Mouse (Mus musculus) liver, adult 2 months (tissue): ENCODE data around the gene Naa25.

ENCODE experiments used
- CTCF ChIP-seq: fragments of 200-500 bp; IDR thresholded peaks from 2 replicates; pipeline ENCODE4 v1.5.1; 2011; ENCODE audit warnings: low read depth, low read length, control low read depth
- POLR2A ChIP-seq: fragments of 200-500 bp; IDR thresholded peaks from 2 replicates; pipeline ENCODE4 v1.6.1; 2011; ENCODE audit warnings: low read length, control low read depth; ENCODE audit not compliant: insufficient read depth; ENCODE audit errors: extremely low read depth

DNA sequence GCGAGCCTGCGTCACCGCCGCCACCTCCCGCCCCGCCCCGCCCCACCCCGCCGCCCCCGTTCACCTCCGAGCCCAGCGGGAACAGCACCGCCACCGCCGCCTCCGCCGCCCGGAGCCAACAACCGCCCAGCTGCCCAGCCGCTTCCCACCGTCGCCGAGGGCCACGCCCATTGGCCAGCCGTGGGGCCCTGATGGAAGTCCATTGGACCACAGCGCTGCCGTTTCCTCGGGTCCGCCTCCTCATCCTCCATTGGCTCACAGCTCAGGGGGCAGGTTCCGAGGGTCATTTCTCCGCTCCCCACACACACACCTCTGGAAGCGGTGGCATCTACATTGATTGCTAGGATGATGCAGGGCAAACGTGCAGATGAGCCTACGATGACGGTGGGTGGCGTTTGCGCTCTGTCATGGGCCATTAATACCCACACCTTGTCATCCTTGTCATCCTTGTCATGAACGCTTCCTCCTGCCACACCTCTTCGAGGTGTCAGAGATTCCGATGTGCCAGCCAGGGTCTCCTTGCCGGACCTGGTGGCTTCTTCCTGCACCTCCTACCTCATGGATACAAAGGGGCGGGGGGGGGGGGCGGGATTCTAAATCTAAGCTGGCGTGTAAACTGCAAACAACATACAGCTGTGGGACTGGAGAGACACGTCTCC lies 12.1 kb upstream of the Naa25 start, which contains the start of gene Trafd1:
- 0 out of 2 replicates have a peak, but pooled peaks have one; percentile 22 for TF ChIP-seq POLR2A
- TF ChIP-seq CTCF = no peak
